Mouse (Mus musculus) midbrain, embryonic 11.5 days (tissue): ENCODE results near the gene Scel. TPM values are rescaled to one million over a fixed set of nuclear protein-coding genes. Genes with fewer than 3 reads are reported as not detected.

ENCODE experiments used
- ATAC-seq: fragments of 200-750 bp; cut with Nextera tagmentation; 2 replicates; pipeline ENCODE4 v1.8.0; 2017; ENCODE audit warnings: moderate TSS enrichment, moderate library complexity; ENCODE audit not compliant: low FRiP score
- DNase-seq: peaks from one replicate; pipeline ENCODE4 v3.0.0; 2015; ENCODE audit warnings: low spot score; ENCODE audit errors: missing footprints
- H3K27ac ChIP-seq: fragments of 300-500 bp; sonication (generic); 2 replicates; pipeline ENCODE4 v1.5.1; 2014; ENCODE audit warnings: low read depth, low read length
- H3K27me3 ChIP-seq: fragments of 300-500 bp; sonication (generic); 2 replicates; pipeline ENCODE4 v1.6.1; 2014; ENCODE audit warnings: mild to moderate bottlenecking, low read length, moderate library complexity, mixed read lengths; ENCODE audit not compliant: control insufficient read depth, insufficient read depth
- H3K36me3 ChIP-seq: fragments of 300-500 bp; sonication (generic); 2 replicates; pipeline ENCODE4 v1.6.1; 2014; ENCODE audit warnings: mild to moderate bottlenecking, low read length, moderate library complexity, mixed read lengths; ENCODE audit not compliant: control insufficient read depth, insufficient read depth
- H3K4me1 ChIP-seq: fragments of 300-500 bp; sonication (generic); 2 replicates; pipeline ENCODE4 v1.6.1; 2014; ENCODE audit warnings: low read length; ENCODE audit not compliant: control insufficient read depth, insufficient read depth
- H3K4me2 ChIP-seq: fragments of 300-500 bp; sonication (generic); 2 replicates; pipeline ENCODE4 v1.6.1; 2014; ENCODE audit warnings: mild to moderate bottlenecking, moderate library complexity
- H3K4me3 ChIP-seq: fragments of 300-500 bp; sonication (generic); 2 replicates; pipeline ENCODE4 v1.5.1; 2014; ENCODE audit warnings: low read depth, low read length
- H3K9ac ChIP-seq: fragments of 300-500 bp; sonication (generic); 2 replicates; pipeline ENCODE4 v1.6.1; 2014; ENCODE audit warnings: low read length
- H3K9me3 ChIP-seq: fragments of 300-500 bp; sonication (generic); 2 replicates; pipeline ENCODE4 v1.6.1; 2016; ENCODE audit warnings: low read length; ENCODE audit not compliant: control insufficient read depth
- WGBS: fragments of 180-500 bp; shearing (Covaris S2); extraction: QIAGEN DNeasy Blood & Tissue Kit; methylation state at CpG from one replicate; pipeline ENCODE4 v1.1.7; 2014; 5-methylcytosine and 5-hydroxymethylcytosine counted together
- polyA plus RNA-seq: library from polyadenylated mRNA; unstranded; fragments of >200 nt; fragmentation: Nextera tagmentation; extraction: Ambion mirVana; gene quantifications from 2 replicates; pipeline ENCODE4 v1.2.1, GENCODE M21; 2014

The Scel gene
- polyA plus RNA-seq, 1 experiment from 2014 or later, result 0.33 TPM

- Histone ChIP-seq H3K9ac (no peak overlapping the region), H3K4me1 (no peaks in the 10 kb centered on the region), H3K27me3 (no peaks in the 10 kb centered on the region), H3K27ac (no peak overlapping the region), H3K4me3 (no peak overlapping the region), H3K4me2 (no peak overlapping the region), H3K36me3 (no peaks in the 10 kb centered on the region), H3K9me3 (no peaks in the 10 kb centered on the region)
- DNase-seq (peak; percentile 99), ATAC-seq (peak; percentile 79)
- WGBS, result 16% methylated on average over 8 of the region's 8 CpGs
Observed at GRCm38 (mm10) chr14:103550480-103550879, 37.3 kb downstream of the Scel start.

- Histone ChIP-seq H3K27me3 (no peaks in the 10 kb centered on the region), H3K4me2 (no peak overlapping the region), H3K4me1 (no peaks in the 10 kb centered on the region), H3K36me3 (no peaks in the 10 kb centered on the region), H3K9me3 (no peaks in the 10 kb centered on the region), H3K4me3 (no peak overlapping the region), H3K9ac (no peak overlapping the region), H3K27ac (no peak overlapping the region)
- ATAC-seq, result no peak
- no peak for DNase-seq
- WGBS, result 80% methylated on average over 10 of the region's 10 CpGs
Observed at GRCm38 (mm10) chr14:103550921-103551320, 37.8 kb downstream of the Scel start.

GRCm38 (mm10) chr14:103551921-103552320, 38.8 kb downstream of the Scel start:
- H3K36me3 ChIP-seq, result no peaks in the 10 kb centered on the region
- no peaks in the 10 kb centered on the region for H3K4me1 ChIP-seq
- ATAC-seq (no peak), DNase-seq (no peak)
- H3K27me3 ChIP-seq, result no peaks in the 10 kb centered on the region
- H3K9me3 ChIP-seq, result no peaks in the 10 kb centered on the region
- H3K4me2 ChIP-seq, result no peak overlapping the region
- H3K4me3 ChIP-seq, result no peak overlapping the region
- H3K9ac ChIP-seq, result no peak overlapping the region
- 83% methylated on average over 4 of the region's 4 CpGs for WGBS
- no peak overlapping the region for H3K27ac ChIP-seq

GRCm38 (mm10) chr14:103552379-103552778, 39.2 kb downstream of the Scel start:
- 78% methylated on average over 4 of the region's 4 CpGs for WGBS
- Histone ChIP-seq H3K9ac (no peak overlapping the region), H3K9me3 (no peaks in the 10 kb centered on the region), H3K27ac (no peak overlapping the region), H3K4me1 (no peaks in the 10 kb centered on the region), H3K36me3 (no peaks in the 10 kb centered on the region), H3K4me3 (no peak overlapping the region), H3K4me2 (no peak overlapping the region), H3K27me3 (no peaks in the 10 kb centered on the region)
- ATAC-seq (no peak), DNase-seq (no peak)

GRCm38 (mm10) chr14:103556609-103557008, 43.5 kb downstream of the Scel start:
- H3K27me3 ChIP-seq, result no peaks in the 10 kb centered on the region
- 47% methylated on average over 5 of the region's 5 CpGs for WGBS
- no peak overlapping the region for H3K4me2 ChIP-seq
- no peak for ATAC-seq
- no peaks in the 10 kb centered on the region for H3K9me3 ChIP-seq
- H3K27ac ChIP-seq, result no peak overlapping the region
- H3K4me3 ChIP-seq, result no peak overlapping the region
- no peaks in the 10 kb centered on the region for H3K4me1 ChIP-seq
- H3K36me3 ChIP-seq, result no peaks in the 10 kb centered on the region
- DNase-seq, result no peak
- no peak overlapping the region for H3K9ac ChIP-seq

GRCm38 (mm10) chr14:103561383-103562096, 48.4 kb downstream of the Scel start:
- 89% methylated on average over 8 of the region's 8 CpGs for WGBS
- DNase-seq, result no peak

GRCm38 (mm10) chr14:103567957-103568356, 54.8 kb downstream of the Scel start:
- Histone ChIP-seq H3K4me3 (no peak overlapping the region), H3K4me1 (no peaks in the 10 kb centered on the region), H3K27me3 (no peaks in the 10 kb centered on the region), H3K9me3 (no peaks in the 10 kb centered on the region), H3K36me3 (no peaks in the 10 kb centered on the region), H3K27ac (no peak overlapping the region), H3K4me2 (no peak overlapping the region), H3K9ac (no peak overlapping the region)
- no peak for ATAC-seq
- no peak for DNase-seq
- WGBS, result 58% methylated on average over 1 of the region's 1 CpGs

More at GRCm38 (mm10) chr14:103561383-103562096, 48.4 kb downstream of the Scel start:
- no peak overlapping the region for H3K4me2 ChIP-seq
- no peak overlapping the region for H3K27ac ChIP-seq
- H3K36me3 ChIP-seq, result no peaks in the 10 kb centered on the region
- H3K9me3 ChIP-seq, result no peaks in the 10 kb centered on the region
- no peak for ATAC-seq
- no peak overlapping the region for H3K9ac ChIP-seq
- H3K4me3 ChIP-seq, result no peak overlapping the region
- H3K4me1 ChIP-seq, result no peaks in the 10 kb centered on the region
- no peaks in the 10 kb centered on the region for H3K27me3 ChIP-seq

- DNase-seq, result no peak
- 79% methylated on average over 2 of the region's 2 CpGs for WGBS
- no peak for ATAC-seq
Observed at GRCm38 (mm10) chr14:103568433-103568832, 55.3 kb downstream of the Scel start.

GRCm38 (mm10) chr14:103571598-103572320, 58.6 kb downstream of the Scel start:
- H3K27ac ChIP-seq, result no peak overlapping the region
- ATAC-seq, result no peak
- no peaks in the 10 kb centered on the region for H3K9me3 ChIP-seq
- no peak overlapping the region for H3K4me3 ChIP-seq
- no peak for DNase-seq
- H3K4me1 ChIP-seq, result no peaks in the 10 kb centered on the region
- WGBS, result 89% methylated on average over 13 of the region's 13 CpGs
- H3K9ac ChIP-seq, result no peak overlapping the region
- H3K27me3 ChIP-seq, result no peaks in the 10 kb centered on the region
- no peaks in the 10 kb centered on the region for H3K36me3 ChIP-seq
- H3K4me2 ChIP-seq, result no peak overlapping the region

More at GRCm38 (mm10) chr14:103568433-103568832, 55.3 kb downstream of the Scel start:
- Histone ChIP-seq H3K9me3 (no peaks in the 10 kb centered on the region), H3K4me1 (no peaks in the 10 kb centered on the region), H3K4me3 (no peak overlapping the region), H3K9ac (no peak overlapping the region), H3K27me3 (no peaks in the 10 kb centered on the region), H3K27ac (no peak overlapping the region), H3K36me3 (no peaks in the 10 kb centered on the region), H3K4me2 (no peak overlapping the region)
